ENCODE assay signal across 9 mouse cellular contexts in genomic region chr7:119019537-119019936, GRCm38 (mm10). TPM values are rescaled to one million over a fixed set of nuclear protein-coding genes. Genes with fewer than 3 reads are reported as not detected.
DNase-seq lines count a peak whose midpoint lies in the region; ATAC-seq lines count a peak whose summit lies in the region.
"Had no signal": no experiment of that assay in that cellular context is flagged by ENCODE, and none has a peak within 500 bp of the region (broad histone marks: within the 10 kb centered on the region; RNA-seq: fewer than 3 reads in every experiment).

No protein-coding gene starts in this region.

- no peak for DNase-seq in heart, adult 8-10 months (ENCODE audit: low spot score)
- DNase-seq in WW6 (ENCODE audit: low read depth, low spot score): peak; percentile 47
- DNase-seq in embryo, embryonic 11.5 days (ENCODE audit: low read depth, low spot score): peak; percentile 58
- DNase-seq in left cerebral cortex, postnatal 4 days: peak; percentile 87
- no peak for DNase-seq in natural killer cell, adult 2 months (ENCODE audit: low spot score in 2 of 2)
- DNase-seq: liver, embryonic 13.5 days had no signal

- no peak overlapping the region for H3K4me3 ChIP-seq in heart, embryonic 16.5 days (ENCODE audit: low read length)
- H3K4me3 ChIP-seq in hindbrain, embryonic 13.5 days: no peak overlapping the region
- H3K4me3 ChIP-seq in neural tube, embryonic 12.5 days: no peak overlapping the region
- H3K4me3 ChIP-seq: liver, embryonic 13.5 days had no signal

- H3K27me3 ChIP-seq in heart, embryonic 16.5 days (ENCODE audit: control insufficient read depth, insufficient read depth, low read length): no peaks in the 10 kb centered on the region
- peaks cover 10% of the 10 kb centered on the region; the same call in 1 of the 2 replicates for H3K27me3 ChIP-seq in hindbrain, embryonic 13.5 days
- no peaks in the 10 kb centered on the region for H3K27me3 ChIP-seq in neural tube, embryonic 12.5 days (replicated peaks)
- H3K27me3 ChIP-seq: liver, embryonic 13.5 days had no signal

- H3K27ac ChIP-seq in heart, embryonic 16.5 days (ENCODE audit: low read length): no peak overlapping the region
- no peak overlapping the region for H3K27ac ChIP-seq in hindbrain, embryonic 13.5 days
- no peak overlapping the region for H3K27ac ChIP-seq in neural tube, embryonic 12.5 days
- H3K27ac ChIP-seq: liver, embryonic 13.5 days had no signal

- ATAC-seq in heart, embryonic 16.5 days (replicated peaks; ENCODE audit: extremely low read depth, insufficient read depth, low FRiP score): peak; percentile 51; the same call in 1 of the 2 replicates
- ATAC-seq in hindbrain, embryonic 13.5 days (ENCODE audit: low FRiP score): peak; percentile 77
- ATAC-seq in neural tube, embryonic 12.5 days (ENCODE audit: low FRiP score, low read depth): peak; percentile 80

- intact Hi-C loops in left cerebral cortex, postnatal 4 days (cut with DNase I): loop anchor here (5.0 to 10.0 kb wide), 2 partner anchors 405 to 428 kb away; no protein-coding TSS in a partner anchor

- H3K36me3 ChIP-seq in heart, embryonic 16.5 days (ENCODE audit: control insufficient read depth, insufficient read depth): no peaks in the 10 kb centered on the region
- no peaks in the 10 kb centered on the region for H3K36me3 ChIP-seq in hindbrain, embryonic 13.5 days
- H3K36me3 ChIP-seq in neural tube, embryonic 12.5 days: no peaks in the 10 kb centered on the region
- H3K36me3 ChIP-seq: liver, embryonic 13.5 days had no signal

- no peaks in the 10 kb centered on the region for H3K4me1 ChIP-seq in heart, embryonic 16.5 days (ENCODE audit: control insufficient read depth, insufficient read depth, low read length)
- peaks cover 4% of the 10 kb centered on the region for H3K4me1 ChIP-seq in hindbrain, embryonic 13.5 days (replicated peaks)
- H3K4me1 ChIP-seq in neural tube, embryonic 12.5 days: no peaks in the 10 kb centered on the region
- H3K4me1 ChIP-seq: liver, embryonic 13.5 days had no signal

- 17% methylated on average over 4 of the region's 4 CpGs for WGBS in heart, embryonic 16.5 days
- WGBS in hindbrain, embryonic 13.5 days: 17% methylated on average over 4 of the region's 4 CpGs
- WGBS in neural tube, embryonic 12.5 days: 15% methylated on average over 4 of the region's 4 CpGs

- no peaks in the 10 kb centered on the region for H3K9me3 ChIP-seq in heart, embryonic 16.5 days (replicated peaks; ENCODE audit: control insufficient read depth, low read length)
- H3K9me3 ChIP-seq in hindbrain, embryonic 13.5 days: no peaks in the 10 kb centered on the region
- no peaks in the 10 kb centered on the region for H3K9me3 ChIP-seq in neural tube, embryonic 12.5 days
- H3K9me3 ChIP-seq: liver, embryonic 13.5 days had no signal

- no peak overlapping the region for H3K9ac ChIP-seq in heart, embryonic 16.5 days (ENCODE audit: low read length)
- H3K9ac ChIP-seq in hindbrain, embryonic 13.5 days: no peak overlapping the region
- no peak overlapping the region for H3K9ac ChIP-seq in neural tube, embryonic 12.5 days
- H3K9ac ChIP-seq: liver, embryonic 13.5 days had no signal

- H3K4me2 ChIP-seq in heart, embryonic 16.5 days (ENCODE audit: low read depth, low read length): no peak overlapping the region
- no peak overlapping the region for H3K4me2 ChIP-seq in hindbrain, embryonic 13.5 days
- no peak overlapping the region for H3K4me2 ChIP-seq in neural tube, embryonic 12.5 days (replicated peaks)
- H3K4me2 ChIP-seq: liver, embryonic 13.5 days had no signal

RNA-seq across cellular contexts. Expression of gene Gprc5b, which starts 24.5 kb away (rescaled TPM):
- 5.3 and 5.8 TPM in 2 replicates for polyA plus RNA-seq in heart, embryonic 16.5 days (2015; fragmentation: Nextera tagmentation; extraction: Ambion mirVana)
- total RNA-seq in heart, adult 8-10 months (2022): 10 to 100 TPM in 2 of 4 experiments, 1 to 10 TPM in 2; 9.2 to 13.8 (median 11.6) TPM
- 7.9 and 8.1 TPM in 2 replicates for polyA plus RNA-seq in hindbrain, embryonic 13.5 days (2015; fragmentation: Nextera tagmentation; extraction: Ambion mirVana)
- total RNA-seq in left cerebral cortex, postnatal 4 days (2021): 10 to 100 TPM; 17.9 to 20.2 TPM
- 10.3 and 14.4 TPM in 2 replicates for polyA plus RNA-seq in neural tube, embryonic 12.5 days (2016; fragmentation: Nextera tagmentation; extraction: Ambion mirVana)

Comparison
In these comparisons a context has a peak if more than half of its experiments do, and no peak if none do; other contexts are left out.
1. DNase-seq: peak in WW6 (single experiment), embryo, embryonic 11.5 days (single experiment) and left cerebral cortex, postnatal 4 days (single experiment); none in heart, adult 8-10 months (single experiment) and natural killer cell, adult 2 months (0 of 2).
2. Peak in every context shown above with its lines, with median percentiles within 50 percentile points of each other: ATAC-seq.